Mouse (Mus musculus) E14TG2a.4 (cell line): ENCODE data around the gene Pum1.

Experiments used
- CTCF ChIP-seq: conservative IDR thresholded peaks from 2 replicates; pipeline ENCODE4 v1.5.1; 2014; ENCODE audit warnings: low read length
- NANOG ChIP-seq: IDR thresholded peaks from 2 replicates; pipeline ENCODE4 v1.6.1; 2014; ENCODE audit warnings: borderline replicate concordance, low read length, mixed read lengths

DNA sequence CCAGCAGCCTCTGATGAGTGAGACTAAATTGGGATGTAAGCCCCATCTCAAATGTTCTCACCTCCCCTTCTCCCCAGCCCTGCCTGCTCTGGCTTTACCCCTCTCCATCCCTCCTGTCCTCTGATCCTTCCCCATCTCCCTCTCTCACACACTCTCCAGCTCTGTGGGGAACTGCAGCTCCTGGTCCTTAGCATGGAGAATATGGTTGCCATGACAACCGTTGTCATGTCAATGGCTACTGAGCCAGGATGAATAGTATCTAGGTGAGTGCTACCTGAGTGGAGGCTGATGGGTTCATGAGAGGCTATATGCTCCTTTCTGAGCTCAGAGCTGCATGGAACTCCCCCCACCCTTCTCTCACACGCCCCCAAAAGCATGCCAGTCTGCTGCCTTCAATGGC lies 150.8 kb downstream of the Pum1 start:
- TF ChIP-seq CTCF = no peak
- TF ChIP-seq NANOG = no peak
